Mouse (Mus musculus): ENCODE data around the gene Atf4.

GRCm38 (mm10) chr15:80248596-80248995 lies 6.4 kb upstream of the Atf4 start:
- no peak for TF ChIP-seq CTCF (IDR thresholded peaks at IDR 0.05; ENCODE audit: extremely low read depth, insufficient read length, insufficient replicate concordance, low read depth, low read length)
- no peak for TF ChIP-seq POLR2A (IDR thresholded peaks at IDR 0.05; ENCODE audit: low read depth, low read length)
